Mouse (Mus musculus) heart, adult 11 months (tissue): Measurements from ENCODE around the gene Hspb9.

Source experiments
- DNase-seq: peaks from one replicate; pipeline ENCODE4 v3.0.0; 2022

Hspb9 gene

DNA sequence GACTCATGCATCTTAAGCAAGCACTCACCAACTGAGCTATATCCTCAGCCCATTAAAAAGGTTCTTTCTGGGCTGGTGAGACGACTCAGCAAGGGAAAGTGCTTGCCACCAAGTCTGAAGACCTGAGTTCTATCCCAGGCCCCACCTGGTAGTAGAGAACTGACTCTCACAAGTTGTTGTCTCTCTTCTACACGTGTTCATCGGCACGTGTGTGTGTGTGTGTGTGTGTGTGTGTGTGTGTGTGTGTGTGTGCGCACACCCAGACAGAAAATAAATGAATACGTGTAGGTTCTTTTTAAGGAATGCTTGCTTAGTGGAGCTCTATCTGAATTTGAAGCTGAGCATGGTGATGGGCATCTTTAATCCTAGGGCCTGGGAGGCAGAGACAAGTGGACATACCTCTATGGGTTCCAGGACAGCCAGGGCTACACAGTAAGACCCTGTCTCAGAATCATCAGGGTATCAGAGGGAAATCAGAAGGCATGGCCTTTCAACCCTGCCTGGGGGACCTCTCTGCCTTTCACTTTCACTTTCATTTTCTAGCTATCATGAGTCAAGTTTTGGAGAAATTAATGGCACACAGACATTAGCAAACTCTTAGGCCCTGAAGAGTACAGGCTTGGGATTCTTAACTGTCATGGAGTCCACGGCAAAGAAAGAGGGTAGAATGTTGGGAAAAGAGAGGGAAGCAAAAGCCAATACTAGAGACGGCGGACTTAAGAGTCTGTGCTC lies 21.6 kb downstream of the Hspb9 start:
- DNase-seq = no peak

DNA sequence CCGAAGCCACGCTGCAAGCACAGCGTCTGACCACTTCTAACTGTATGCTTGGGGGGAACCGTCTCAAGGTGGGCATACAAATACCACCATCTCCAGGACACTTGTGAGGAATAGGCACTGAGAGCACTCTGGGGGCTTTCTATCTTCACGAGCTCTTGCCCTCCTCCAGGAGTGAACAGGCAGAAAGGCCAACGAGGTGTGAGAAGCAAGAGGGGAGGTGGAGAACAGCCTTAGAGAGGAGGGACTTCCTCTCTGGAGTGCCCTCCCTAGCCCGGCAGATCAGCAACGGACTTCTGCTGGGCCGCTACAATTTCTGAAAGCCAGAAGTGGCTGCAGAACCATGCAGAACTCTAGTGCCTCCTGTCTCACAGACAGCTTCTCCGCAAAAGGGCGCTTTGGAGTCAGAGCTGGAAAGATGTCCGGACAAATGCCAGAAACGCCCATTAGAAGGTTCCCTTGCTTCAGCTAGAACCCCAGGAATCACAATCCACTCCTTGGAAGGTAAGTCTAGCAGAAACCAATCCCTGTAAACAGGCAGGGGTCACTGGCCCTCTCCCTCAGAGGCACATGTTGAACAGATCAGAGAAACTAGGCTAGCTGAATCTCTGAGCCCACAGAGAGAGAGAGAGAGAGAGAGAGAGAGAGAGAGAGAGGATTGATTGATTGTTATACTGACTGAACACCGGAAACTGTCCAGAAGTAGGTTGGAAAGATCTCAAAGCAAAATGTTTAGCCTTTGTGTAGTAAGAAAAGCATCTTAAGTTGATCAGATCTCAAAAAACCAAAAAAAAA lies 22.5 kb downstream of the Hspb9 start:
- DNase-seq = no peak

DNA sequence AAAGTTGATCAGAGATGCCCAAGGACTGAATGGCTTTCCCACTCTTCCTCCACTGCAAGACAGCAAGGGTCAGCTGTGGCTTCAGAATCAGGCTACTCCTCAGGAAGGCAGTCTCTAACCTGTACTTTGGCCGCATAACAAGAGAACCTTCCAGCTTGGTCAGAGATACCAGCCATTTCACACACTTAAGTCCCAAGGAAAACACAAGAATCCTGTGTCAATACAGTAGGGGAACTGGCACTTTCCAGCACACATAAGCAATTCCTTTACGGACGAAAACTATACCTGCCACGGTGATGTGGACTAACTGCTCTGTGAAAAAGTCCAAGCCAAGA lies 23.1 kb downstream of the Hspb9 start:
- DNase-seq = no peak

DNA sequence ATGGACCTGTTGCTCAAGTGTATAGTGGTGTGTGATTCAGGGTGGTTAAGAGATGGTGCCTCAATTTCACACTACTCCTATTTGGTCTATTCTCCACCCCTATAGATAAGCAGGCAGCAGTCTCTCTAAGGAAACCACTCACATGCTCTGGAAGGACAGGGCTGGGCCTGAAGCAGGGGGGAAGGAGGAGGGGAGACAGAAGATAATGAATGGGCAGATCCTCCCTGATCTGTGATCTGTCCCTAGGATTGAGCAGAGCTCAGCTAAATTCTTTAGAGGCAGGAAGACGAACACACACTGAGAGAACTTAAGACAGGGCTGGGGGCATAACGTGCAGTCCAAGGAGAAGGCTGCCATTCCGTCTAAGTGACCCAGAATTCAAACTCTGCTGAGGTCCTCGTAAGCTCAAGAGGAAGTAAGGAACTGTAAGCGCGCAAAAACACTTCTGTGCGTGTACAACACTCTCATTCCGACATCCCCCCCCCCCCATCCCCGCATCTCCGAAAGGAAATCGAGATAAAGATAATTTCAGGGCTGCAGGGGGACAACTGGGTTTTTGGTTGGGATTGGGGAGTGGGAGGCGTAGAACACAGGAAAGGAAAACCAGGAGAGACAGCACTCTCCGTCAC lies 23.6 kb downstream of the Hspb9 start:
- DNase-seq = no peak

DNA sequence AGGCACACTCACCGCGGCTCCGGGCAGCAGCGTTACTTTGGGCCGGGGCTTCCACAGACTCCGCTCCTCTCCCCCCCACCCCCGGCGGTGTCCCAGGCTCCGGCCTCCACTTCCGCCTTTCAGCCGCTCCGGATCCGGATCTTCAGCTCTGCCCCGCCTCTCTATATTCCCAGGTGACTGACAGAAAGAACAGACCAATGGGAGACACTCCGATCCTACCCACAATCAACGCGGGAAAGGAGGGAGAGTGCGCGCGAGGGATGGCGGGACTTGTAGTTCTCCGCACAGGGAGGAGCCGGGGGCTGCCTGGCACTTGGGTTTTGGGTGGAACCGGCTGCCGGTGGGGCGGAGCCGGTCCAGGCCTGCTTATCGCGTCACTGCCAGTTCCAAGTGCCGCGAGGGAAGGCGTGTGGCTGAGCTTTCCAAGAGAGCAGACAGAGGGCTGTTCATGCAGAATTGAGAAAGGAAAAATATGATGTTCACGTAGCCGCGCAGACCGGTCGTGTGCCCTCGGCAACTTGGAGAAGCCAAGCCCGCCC lies 24.5 kb downstream of the Hspb9 start, which contains the start of gene Rab5c:
TSS of gene Rab5c (minus strand) at position 150 of the 539 bp plus-strand sequence.
- peak; percentile 100 for DNase-seq

DNA sequence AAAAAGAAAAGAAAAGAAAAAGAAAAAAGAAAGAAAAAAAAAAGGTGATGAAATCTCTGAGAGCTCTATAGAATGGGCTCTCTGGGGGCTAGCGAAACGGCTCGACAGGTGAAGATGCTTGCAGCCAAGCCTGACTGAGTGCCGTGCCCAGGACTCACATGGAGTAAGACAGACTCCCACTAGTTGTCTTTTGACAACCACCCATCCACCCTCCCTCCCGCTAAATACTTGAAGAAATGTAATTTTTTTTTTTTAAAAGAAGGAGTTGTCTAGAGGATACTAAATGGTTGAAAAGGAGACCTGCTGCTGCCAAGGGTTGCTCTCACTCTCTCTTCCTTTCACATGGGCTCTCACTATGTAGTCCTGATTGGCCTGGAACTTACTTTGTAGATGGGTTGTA lies 25.1 kb downstream of the Hspb9 start:
- DNase-seq = no peak

DNA sequence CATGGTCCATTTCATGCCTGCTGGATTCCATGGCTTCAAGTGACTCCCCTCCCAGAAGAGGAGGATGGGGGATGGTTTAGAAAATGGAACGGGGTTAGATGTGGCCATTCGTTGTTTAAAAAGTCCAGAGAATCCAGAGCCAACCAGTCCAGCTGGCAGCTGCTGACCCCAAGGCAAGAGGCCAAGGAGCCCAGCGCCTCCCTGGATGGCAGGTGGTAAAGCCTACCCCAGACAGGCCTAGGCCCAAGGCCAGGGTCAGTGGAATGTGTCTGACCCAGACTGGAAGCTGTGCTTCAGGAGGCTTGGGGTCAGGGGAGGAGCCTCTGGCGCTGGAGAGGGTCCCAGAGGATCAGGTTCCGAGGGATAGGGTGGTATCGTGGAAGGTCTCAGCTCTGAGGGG lies 27.7 kb downstream of the Hspb9 start:
- DNase-seq = peak; percentile 94

DNA sequence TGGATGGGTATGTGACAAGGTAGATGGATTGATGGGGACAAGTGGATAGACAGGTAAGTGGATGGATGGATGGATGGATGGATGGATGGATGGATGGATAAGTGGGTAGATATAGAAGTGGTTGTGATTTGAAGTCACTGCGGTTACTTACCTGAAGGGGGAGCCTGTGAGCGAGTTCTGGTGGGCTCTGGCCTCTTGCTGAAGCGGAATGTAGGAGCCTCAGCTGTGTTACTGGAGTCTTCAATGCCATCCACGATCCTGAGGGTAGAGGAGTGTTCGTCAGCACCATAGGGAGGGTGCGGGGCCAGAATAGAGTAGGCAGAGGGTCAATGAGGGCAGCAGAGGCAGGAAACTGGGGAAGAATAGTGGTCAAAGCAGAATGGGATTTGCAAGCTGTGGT lies 31.4 kb downstream of the Hspb9 start:
- DNase-seq = no peak

DNA sequence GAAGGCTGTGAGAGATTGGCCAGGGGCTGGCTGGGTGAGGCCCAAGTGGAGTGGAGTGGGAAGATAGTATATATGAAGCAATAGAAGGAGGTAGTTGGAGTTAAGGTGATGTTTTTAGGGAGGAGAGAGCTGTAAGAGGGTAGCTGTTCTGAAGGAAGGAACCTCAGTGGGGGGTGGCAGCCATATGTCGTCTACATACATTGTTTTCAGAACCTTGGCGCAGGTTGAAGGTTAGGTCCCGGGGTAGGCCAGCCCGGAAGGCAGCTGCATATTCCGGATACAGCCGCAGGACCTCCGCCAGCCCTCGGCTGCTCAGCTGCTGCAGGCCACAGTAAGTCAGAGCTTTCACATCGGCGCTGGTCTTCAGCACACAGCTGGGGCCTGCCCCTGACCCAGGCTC lies 32.9 kb downstream of the Hspb9 start:
- DNase-seq = no peak

DNA sequence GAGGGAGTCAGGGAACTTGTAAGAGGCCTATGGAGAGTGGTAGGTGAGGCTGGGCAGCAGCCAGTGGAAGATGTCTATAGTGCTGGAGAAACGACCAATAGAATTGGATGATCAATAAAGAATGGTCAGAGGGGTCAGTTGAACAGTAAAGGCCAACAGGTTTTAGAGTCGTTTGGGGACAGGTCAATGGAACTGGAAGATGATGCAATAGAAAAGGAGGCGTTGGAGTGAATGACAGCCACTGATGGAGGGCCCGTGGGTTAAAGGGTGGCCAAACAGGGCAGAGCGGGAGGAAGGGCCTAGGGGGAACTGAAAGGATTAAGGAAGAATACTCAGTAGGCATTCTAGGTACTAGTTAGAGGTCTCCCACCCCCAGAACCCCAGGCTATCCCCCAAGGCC lies 33.5 kb downstream of the Hspb9 start:
- no peak for DNase-seq

DNA sequence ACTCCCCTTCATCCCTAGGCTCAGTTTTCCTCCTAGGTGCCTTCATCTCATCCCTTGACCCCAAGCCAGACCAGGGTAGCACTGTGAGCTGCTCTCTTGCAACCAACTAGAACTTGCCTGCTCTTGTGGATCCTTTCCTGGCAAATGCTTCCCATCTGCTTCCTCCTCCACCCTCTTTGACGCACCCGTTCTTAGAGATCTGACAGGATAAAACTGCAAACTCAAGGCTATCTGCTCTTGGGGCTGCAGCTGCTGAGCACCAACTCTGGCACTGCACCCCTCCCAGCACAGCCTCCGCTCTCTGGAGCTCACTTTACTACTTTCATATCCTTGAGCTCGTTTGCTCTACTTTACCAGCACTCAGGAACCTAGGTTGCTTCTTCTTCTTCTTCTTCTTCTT lies 35.0 kb downstream of the Hspb9 start:
- DNase-seq = no peak

DNA sequence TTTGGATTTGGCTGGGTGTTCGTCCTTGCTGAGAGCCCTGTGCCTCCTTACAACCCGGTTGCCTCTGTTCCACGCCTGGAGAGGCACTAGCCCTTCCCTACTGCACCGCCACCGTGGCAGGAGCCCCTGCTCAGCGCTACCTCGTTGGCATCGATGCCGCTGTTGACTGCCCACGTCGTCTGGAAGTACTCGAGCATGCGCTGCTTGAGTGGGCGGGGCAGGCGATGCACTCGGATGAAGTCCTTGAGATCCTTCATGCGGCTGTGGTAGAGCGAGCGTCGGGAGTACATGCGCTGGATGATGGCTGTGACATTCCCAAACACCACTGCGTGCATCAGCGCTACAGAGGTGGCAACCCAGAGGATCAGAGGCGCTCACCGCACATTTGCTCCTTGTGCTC lies 35.8 kb downstream of the Hspb9 start:
- DNase-seq = no peak

DNA sequence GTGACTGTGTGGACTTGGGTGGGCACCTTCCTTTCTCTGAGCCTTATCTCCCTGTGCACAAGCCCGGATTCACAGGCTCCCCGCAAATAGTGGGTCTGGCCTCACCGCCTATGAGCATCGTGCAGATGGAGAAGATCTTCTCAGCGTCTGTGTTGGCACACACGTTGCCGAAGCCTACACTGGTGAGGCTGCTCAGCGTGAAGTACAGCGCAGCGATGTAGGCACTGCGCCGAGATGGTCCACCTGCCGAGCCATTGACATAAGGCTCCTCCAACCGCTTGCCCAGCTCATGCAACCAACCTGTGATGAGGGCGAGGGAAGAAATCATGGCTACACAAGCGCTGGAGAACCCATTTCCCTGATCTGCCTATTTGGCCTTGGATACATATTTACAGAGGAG lies 36.5 kb downstream of the Hspb9 start:
- DNase-seq = no peak

DNA sequence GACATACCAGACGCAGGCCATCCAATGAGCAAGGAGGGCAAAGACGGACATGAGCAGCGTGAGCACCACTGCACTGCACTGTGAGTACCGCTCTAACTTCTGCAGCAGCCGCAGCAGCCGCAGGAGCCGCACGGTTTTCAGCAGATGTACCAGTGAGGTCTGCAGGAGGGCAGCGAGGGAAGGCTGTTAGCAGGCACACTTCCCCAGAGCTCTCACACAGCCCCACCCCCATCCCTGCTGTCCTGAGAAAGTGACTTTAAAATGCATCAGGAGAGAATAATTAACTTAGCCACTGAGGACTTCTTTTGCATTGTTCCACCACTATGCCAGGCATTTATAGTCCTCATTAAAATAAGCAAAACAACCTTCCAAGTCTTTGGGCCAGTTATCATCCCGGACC lies 38.6 kb downstream of the Hspb9 start:
- no peak for DNase-seq

DNA sequence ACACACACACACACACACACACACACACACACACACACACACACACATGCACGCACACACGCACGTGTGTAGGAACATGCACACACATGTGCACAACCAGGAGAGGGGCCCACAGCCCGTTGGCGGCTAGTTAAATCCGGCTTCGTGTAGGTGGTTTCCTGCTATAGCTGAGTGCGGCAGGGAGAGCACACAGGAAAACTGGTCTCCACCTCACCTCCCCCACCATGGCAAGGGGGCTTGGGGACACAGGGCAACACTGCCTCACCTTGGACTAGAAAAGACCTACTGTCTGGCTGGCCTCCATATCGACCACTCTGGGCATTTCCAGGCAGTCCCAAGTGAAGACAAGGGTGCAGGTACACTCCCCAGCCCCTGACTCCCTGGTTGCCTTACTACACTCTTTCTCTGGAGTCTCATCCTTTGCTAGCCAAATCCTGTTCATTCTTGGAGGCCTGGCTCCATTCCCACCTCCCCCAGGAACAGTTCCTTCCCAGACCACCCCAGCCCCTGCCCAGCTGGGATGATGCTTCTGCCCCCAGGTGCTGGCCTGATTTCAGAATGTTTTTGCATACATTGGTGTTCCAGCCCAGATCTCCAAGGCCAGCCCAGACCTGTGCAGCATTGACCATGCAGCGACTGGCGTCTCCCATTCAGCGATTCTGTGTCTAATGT lies 40.5 kb downstream of the Hspb9 start:
- peak; percentile 87 for DNase-seq

DNA sequence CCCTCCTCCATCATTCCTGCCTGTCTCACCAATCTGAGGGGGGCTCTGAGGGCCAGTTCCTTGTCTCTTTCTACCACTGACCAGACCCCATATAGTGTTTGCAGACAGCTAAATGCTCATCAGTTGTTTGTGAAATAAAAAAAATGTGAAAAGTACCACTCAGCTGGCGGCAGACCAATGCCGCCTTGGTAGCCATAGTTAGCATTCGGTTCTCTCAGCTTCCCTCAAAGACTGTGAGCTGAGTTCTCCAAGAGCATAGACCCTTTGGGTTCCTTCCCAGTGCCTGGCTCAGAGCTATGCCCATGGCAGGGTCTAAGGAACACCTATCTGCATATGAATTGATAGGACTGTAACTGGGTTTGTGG lies 41.0 kb downstream of the Hspb9 start:
- no peak for DNase-seq

DNA sequence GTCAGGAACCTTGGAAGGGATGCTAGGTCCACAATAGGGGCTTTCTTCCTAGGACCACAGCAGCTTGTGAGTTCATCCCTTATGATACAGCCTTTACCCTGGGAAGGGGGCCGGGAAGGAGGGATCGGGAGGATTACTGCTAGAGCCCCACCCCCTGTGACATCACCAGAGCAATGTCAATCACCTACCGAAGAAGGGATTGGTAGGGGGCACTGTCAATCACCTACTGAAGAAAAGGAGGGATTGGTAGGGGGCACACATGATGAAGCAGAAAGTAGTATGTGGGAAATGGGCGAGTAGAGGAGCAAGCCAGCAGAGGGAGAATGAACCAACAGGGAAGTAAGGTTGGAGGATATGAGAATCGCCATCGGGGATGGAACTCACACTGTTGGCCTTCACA lies 42.8 kb downstream of the Hspb9 start:
- no peak for DNase-seq

DNA sequence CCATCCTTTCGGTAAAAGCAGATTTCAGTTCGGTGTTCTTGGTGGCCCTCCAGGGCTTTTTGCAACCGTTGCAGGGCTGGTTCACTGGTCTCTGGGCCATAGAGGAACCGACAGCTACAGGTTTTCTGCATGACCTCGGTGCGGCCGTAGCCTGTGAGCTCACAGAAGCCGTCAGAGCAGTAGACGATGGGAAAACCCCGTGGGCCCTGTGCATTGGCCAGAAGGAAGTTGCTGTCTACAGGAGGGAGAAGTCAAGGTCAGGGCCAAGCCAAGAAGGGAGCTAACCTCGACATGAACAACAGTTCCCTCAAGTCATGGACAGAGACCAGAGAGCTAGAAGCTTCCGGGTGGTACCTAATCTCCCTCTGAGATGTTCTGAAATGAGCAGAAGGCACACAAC lies 43.9 kb downstream of the Hspb9 start:
- peak; percentile 86 for DNase-seq

DNA sequence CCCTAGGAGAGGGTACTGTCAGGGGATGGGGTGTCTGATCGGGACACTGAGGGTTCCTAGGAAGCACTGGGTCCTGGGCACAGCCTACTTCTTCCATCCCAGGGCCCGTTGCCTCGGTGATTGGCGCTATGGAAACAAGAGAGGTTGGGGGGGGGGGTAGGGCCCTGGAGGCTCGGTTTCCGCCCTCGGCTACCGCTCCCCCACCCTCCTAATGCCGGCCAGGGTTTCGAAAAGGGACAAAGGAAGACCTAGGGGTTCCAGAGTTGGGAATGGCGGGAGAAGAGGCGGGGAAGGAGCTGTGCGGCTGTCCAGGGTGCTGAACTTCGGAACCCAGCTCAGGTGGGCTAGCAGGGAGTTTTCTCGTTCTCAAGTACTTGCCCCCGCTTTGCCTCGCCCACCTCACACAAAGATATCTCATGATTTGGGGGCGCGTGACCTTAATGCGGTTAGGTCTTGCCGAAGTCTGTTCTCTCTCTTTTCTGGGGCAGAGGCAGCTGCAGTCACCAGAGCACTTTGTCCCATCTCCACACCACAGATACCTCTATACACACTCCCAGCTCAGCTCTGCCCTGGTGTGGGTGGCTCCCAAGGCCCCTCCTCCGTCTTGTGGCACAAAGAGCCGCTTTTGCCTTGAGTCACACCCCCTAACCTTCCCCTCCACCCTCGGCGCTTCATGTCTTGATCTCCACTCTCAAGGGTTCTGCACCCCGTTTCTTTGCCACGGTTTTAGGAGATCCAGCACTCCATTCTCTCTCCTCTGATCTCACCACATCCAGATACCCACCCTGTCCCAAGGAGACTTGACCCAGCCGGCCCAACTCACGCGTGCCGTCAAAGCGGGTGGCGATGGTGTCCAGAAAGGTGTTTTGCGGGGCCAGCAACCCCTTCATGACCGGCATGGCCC lies 45.3 kb downstream of the Hspb9 start:
- DNase-seq = peak; percentile 88

DNA sequence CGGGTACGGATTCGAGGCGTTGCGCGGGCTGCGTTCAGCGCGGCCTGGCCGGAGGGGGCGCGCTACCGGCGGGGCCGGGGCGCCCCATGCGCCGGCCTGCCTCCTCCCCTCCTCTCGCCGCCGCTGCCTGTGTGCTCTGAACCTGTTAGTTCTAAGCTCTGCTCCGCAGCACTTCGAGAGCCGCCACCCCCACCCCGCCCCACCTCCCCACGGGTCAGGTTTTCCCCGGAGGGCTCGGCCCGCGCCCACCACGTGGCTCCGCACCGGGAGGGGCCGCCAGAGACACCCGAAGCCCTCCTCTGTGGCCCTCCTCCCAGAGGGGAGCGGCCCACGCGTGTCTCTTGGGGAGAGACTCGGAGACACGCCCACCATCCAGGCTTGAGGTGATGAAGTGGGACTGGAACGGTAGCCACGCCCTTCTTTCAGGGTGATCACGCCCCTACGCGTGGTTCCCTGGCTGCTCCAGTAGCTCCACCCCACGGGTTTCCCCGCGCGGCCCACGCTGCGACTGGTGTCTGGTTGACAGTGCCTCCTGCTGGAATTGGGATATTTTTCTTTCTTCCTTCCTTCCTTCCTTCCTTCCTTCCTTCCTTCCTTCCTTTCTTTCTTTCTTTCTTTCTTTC lies 46.1 kb downstream of the Hspb9 start, which contains the start of gene Kcnh4:
TSS of gene Kcnh4 (minus strand) at position 332 of the 623 bp plus-strand sequence.
- DNase-seq = peak; percentile 95

DNA sequence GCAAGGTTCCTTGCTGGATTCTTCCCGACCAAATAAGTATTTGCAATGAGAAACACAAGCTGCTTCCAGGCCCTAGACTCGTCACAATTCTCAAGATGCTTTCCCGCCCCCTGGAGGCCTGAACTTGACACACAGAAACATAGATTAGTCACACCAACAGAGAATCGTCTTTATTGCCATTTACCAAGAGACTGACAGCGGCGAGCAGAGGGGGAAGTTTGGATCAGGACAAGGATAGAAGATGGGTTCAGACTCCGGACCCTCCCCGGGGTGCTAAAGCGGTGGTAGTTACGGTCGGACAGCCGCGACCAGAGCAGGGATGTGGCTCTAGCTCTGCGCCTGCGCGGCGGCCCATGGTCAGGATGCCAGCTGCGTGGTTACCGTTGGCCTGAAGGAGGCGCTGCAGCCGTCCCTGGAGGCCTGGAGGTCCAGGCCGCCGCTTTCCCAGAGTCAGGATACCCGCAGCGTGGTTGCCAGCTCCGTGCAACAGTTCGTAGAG lies 47.9 kb downstream of the Hspb9 start:
- DNase-seq = peak; percentile 99
